Mouse (Mus musculus) myocyte (in vitro differentiated cells): ENCODE results near the gene Fam89b.

Source experiments
- CEBPB ChIP-seq: IDR thresholded peaks from 2 replicates; pipeline ENCODE4 v1.6.1; 2011; ENCODE audit warnings: mild to moderate bottlenecking, moderate library complexity; ENCODE audit not compliant: poor library complexity, insufficient read depth, severe bottlenecking
- MYOD1 ChIP-seq, 3 experiments: IDR thresholded peaks; one replicate each; pipeline ENCODE4 v1.6.1; 2011; ENCODE audit warnings: control low read depth in 2 of 3, low read depth in 2 of 3, mild to moderate bottlenecking in 2 of 3, moderate library complexity in 1 of 3; ENCODE audit not compliant: insufficient read length in 2 of 3, control insufficient read depth in 1 of 3
- POLR2A ChIP-seq: IDR thresholded peaks from one replicate; pipeline ENCODE4 v1.6.1; 2011; ENCODE audit warnings: low read depth, mild to moderate bottlenecking, control low read depth, moderate library complexity; ENCODE audit not compliant: insufficient read length
- POLR2AphosphoS2 ChIP-seq: IDR thresholded peaks from one replicate; pipeline ENCODE4 v1.6.1; 2011; ENCODE audit warnings: low read depth, control low read depth; ENCODE audit not compliant: insufficient read length
- REST ChIP-seq: IDR thresholded peaks from one replicate; pipeline ENCODE4 v1.6.1; 2011; ENCODE audit warnings: mild to moderate bottlenecking, control low read depth, moderate library complexity; ENCODE audit not compliant: insufficient read depth, insufficient read length
- USF1 ChIP-seq: IDR thresholded peaks from one replicate; pipeline ENCODE4 v1.6.1; 2011; ENCODE audit warnings: low read depth, mild to moderate bottlenecking, control low read depth, moderate library complexity

GRCm38 (mm10) chr19:5693801-5694200 is 35.7 kb downstream of the Fam89b start:
- TF ChIP-seq USF1 (no peak), MYOD1 (IDR thresholded peaks at IDR 0.05; ENCODE audit: control insufficient read depth in 1 of 3, insufficient read length in 2 of 3, low read depth in 2 of 3) (no peak), POLR2A (no peak), CEBPB (no peak), POLR2AphosphoS2 (no peak), REST (no peak)
